Mouse (Mus musculus) CD4-positive, CD25-positive, alpha-beta regulatory T cell, adult 2 months (primary cell): Measurements from ENCODE around the gene Ap5b1.
A peak's percentile ranks its signal among the peaks of the same experiment; 100 is the strongest.

Experiments used
- DNase-seq: peaks from one replicate; pipeline ENCODE4 v3.0.0-alpha.2; 2012; ENCODE audit warnings: low read depth, low spot score

The Ap5b1 gene

DNA sequence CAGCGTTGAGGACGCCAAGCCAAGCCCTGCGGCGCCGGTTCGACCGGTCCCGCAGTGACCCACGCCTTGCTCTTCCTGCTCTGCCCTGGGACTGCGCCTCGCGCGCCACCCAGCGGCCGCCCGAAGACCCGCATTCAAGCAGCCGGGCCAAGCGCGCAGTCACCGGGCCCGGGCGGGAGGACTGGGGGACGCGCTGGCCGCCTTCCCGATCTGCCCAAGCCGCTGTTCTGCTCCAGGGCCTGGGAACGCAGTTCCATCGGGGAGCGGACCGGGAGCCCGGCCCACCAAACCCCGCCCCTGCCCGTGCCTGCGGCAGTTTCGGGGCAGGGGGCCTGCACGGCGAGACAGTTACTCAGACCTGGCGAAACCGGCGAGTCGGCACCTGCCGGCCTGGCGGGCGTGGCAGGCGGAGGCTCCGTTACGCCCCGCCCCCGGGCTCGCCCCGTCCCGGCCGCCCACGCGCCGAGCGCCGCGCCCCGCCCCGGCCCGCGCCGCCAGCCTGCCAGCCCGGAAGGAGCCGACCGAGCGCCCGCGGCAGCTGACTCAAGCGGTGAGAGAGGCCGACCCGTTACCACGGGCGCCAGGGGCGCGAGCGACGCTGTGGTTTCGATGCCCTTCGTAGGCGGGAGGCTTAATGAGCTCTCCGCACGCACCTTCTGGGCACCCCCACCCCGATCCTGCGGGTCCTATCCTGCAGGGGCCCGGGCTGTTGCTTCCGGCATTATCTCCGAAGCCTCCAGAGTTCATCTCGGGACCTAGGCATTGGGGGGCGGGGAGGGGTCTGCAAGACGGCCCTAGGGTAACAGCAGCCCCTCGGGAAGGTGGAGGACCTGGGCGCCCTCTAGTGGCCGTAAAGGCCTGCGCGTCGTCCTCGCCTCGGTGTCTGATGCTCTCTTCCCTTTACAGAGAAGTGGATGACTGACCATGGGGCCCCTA lies at the start of gene Ap5b1:
Gene Ap5b1 (plus strand): TSS at position 492 of the 936 bp plus-strand sequence.
- DNase-seq, result peak; percentile 93

DNA sequence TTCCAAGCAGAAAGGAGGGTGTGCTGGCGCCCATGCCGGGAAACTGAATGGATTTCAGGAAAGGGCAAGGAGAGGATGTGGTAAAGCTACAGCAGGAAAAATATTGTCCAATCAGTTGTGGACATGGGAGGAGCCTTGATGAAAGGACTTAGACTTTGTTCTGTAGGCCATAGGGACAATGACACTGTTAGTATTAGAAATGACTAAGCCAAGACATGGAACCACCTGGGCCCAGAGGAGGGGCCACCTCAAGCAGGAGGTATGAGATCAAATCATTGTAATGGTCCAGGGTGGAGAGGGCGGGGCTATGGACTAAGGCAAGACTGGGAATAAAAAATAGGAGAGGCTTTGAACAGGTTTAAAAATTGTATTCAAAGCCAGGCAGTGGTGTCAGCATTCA lies 49.1 kb upstream of the Ap5b1 start:
- no peak for DNase-seq

DNA sequence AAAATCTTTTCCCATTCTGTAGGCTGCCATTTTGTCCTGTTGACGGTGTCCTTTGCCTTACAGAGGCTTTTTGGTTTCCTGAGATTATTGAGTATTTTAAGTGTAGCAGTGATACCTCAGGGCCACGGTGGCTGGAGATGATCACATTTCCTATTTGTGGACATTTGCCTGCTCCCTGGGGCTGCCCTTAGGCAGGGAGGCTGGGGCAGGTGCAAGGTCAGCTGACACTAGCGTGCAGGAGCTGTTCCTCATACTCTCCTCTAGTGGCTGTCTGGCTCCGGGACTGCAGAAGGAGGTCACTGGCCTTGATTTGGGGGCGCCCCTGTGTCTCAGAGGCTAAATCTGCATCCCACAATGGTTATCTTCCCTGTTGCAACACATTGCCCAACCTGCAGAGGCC lies 42.6 kb upstream of the Ap5b1 start:
- DNase-seq, result no peak

DNA sequence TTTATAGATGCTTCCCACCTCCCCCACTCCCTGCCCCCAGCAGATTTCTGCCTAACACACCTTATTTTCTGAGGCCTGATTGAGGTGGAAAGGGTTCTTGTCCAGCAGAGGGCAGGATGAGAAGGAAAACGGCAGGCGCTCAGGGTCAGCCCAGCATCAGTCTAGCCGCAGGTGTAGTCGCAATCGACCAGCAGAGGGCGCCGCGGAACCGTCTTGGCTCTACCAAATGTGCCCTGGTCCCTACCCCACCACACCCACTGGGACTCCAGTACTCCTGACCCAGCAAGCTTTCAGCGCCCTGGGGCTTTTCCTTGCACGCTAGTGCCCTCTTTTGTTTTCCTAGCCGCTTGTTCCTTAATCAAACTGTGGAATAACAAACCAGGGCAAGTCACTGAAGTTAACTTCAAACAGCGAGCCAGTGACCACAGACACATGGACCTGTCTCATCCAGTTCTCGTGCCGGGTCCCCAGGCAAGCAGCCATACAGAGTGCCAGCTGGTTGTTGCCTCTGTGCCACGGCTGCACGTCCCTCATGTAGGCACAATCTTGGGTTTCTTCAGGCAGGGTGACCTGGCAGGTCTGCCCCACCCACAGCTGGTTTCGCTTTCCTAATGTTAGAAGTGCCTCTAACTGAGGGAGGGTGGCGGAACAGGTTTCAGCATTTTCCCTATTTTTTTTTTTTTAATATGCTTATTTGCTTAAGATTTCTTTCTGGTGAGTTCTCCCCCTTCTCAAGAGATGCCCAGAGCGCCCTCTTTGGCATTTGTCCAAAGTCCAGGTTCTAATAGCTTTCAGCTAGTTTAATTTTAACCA lies 38.3 kb upstream of the Ap5b1 start:
- peak; percentile 96 for DNase-seq

DNA sequence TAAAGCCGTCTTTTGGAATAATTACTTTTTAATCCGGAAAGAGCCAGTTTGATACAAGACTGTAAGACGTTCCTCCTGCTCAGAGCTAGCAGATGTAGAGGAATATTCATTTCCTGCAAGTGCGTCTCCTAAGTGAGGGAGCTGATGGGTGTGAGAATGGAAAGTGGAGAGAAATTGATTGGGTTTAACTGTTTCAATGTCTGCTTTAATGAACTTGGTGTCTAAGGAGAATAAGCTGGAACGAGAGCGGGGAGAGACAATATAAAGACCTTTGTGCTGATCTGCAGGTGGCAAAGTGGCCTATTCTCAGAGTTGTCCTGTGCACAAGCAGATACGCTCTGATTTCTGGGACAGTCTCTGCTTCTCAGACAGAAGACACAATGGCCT lies 37.7 kb upstream of the Ap5b1 start:
- DNase-seq, result no peak

DNA sequence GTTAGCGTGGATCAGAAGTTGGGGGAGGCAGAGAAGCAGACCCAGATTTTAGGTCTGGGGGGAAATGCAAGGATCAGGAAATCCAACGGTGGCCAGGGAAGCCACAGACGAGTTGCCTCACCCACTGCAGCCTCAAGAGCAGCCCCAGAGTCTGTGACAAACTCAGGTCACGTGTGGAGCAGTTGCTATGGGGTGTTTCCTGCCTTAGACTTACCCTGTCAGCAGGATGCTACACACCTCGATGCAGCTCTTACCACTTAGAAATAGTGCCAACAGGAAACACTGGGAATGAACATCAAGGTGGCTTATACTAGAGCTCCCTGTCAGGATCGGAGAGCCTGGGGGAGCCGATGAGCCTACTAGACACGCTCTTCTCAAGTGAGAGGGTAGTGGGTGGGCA lies 35.3 kb upstream of the Ap5b1 start:
- DNase-seq, result peak; percentile 76

DNA sequence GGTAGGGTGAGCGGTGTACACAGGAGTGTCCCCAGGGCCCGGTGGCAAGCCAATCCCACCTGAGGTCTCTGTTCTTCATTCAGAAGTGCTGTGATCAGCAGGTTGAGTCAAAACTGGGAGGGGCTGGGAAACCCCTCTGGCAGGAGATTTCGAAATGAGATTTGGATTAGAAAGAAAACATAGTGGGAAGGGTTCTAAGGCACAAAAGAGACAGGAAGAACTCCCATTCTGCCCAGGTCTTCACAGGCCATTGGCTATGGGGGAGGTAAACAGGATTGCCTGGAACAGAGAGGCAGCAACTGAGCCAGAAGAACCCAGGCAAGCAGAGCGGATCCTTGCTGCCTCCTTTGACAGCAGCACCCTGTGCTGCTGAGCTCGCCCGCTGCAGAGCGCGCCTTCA lies 29.0 kb upstream of the Ap5b1 start:
- no peak for DNase-seq

DNA sequence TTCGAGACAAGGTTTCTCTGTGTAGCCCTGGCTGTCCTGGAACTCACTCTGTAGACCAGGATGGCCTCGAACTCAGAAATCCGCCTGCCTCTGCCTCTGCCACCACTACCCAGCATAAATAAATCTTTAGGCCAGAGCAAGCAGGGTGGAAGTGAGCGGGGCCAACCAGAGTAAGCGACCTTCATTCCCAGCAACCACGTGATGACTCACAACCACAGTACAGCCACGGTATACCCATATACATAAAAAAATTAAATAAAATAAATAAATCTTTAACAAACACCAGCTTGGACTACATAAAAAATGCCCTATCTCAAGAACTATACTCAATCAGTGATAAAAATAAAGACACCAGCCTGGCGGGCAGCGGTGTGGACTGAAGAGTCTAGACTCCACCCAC lies 24.5 kb upstream of the Ap5b1 start:
- DNase-seq, result no peak

DNA sequence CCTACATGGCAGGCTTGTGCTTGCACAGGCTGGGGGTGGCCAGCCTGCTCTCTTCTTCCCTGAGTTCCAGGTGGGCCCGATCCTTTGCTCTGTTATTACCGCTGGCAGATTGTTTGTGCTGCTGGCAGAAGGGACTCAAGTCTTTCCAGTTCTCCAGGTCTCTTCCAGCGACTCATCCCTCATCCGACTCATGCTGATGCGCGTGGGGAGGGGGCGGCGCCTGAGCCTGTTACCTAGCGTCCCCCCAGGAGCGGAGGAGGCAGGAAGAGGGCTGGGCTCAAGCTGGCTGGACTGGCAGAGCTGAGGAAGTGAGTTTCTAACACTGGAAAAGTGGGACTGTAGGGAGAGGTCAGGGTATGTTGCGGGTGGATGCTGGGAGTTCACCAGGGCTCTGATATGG lies 23.8 kb upstream of the Ap5b1 start:
- DNase-seq, result no peak

DNA sequence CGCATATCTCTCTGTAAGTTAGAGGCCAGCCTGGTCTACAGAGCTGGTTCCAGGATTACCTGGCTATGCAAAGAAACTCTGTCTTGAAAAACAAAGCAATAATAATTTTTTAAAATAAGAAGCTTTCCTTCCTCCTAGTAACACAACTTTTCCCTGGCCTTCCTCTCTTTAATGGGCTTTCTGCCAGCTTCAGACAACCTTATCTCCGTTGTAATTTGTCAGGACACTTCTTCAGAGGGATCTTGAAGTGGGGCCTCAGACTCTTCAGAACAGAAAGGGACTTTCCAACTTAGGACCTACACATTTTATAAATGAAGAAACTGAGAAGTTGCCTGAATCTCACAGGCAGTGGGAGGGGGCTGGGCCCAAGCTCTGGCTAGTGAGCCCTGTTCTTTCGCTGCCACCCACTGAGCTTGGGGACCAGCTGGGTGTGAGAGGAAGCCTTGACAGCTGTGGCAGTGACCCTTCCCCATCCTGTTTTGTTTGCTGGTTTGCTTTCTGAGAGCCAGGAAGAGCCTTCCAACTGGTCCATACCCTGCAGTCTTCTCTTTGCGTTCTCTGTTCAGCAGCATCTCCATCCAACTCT lies 20.3 kb upstream of the Ap5b1 start:
- no peak for DNase-seq

DNA sequence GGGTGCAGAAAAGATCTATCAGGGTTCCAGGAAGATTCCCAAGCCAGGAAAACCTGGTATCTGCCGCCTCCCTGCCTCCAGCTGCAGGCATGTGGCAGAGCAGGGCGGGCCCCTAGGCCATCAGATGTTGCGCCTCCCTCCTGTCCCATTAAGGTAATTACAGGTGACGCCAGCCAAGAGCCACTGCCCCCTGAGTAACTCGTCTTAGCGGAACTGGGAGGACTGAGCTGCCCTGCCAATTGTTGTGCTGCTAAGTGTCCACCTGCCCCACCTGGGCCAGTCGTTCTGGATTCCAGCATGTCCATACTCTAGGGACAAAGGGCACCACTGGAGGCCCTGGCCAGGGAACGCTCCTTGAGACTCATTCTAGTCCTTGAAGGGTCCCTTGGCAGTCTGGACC lies 14.0 kb upstream of the Ap5b1 start:
- DNase-seq, result no peak

DNA sequence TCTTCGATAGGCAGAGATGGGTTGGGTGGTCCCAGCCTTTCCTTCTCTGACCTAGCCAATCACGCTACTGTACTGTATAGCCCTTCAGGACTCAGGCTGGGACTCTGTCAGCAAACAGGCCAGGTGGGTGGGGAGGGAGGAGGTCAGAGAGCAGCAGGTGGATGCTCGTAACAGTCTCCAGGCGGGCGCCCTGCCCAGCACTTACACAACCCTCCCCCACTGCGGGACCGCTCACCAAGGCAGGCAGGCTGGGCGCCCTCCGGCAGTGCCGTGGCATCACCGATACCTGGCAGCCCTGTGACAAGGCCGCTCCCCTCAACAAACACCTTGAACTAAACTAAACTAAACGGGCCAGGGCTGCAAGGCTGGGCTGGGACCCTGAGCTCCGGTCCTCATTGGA lies 13.6 kb upstream of the Ap5b1 start:
- no peak for DNase-seq

DNA sequence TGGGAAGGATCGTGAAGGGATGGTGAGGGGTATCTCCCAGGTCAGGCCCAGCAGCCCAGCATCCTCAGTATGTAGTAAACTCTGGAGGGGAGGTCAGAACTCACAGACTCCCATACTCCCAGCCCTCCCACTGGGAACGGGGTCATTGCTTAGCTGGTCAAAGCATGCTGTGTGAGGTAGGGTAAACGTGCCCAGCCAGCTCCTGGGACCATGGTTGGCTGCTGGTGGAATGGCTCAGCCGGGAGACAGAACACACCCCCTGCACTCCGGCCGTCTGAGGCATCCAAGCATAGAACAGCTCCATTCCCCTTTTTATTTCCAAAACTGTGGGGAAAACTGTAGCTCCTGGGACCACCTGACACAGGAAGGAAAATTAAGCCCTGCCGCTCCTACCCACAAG lies 9.7 kb upstream of the Ap5b1 start:
- DNase-seq, result no peak

DNA sequence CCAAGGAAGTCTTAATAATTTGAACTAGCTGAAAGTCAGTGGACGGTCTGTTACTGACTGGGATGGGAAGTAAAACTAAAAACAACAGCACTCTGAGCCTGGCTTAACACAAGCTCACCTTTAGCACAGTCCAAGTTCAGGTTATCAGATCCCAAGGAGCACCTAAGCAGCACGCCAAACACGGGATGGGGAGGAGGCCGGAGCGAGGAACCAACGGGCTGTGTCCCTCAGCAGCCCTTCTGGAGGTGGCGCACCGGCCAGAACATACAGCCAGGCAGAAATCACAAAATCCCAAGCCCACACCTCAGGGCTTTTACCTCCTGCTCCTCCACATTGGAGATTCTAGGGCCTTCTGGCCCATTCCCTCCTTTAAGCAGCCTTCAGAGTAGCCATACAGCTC lies 9.1 kb upstream of the Ap5b1 start:
- DNase-seq, result no peak

DNA sequence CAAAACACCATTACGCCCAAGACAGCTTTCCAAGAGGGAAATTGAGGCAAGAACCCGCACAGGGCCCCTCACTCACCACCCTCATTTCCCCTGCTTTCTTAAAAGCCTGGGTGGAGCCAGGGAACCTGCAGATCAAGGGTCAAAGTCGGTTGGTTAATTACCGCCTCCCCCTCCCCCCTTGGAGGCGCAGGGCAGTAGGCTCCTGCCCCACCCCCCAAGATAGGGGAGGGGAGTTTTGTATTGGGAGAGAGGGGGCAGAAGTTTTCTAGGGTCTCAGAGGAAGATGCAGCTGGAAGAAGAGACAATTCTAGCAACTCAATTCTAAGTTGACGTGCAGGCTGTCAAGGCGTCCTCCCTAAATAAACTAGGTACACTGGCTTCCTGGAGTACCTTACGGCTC lies 8.6 kb upstream of the Ap5b1 start:
- no peak for DNase-seq

DNA sequence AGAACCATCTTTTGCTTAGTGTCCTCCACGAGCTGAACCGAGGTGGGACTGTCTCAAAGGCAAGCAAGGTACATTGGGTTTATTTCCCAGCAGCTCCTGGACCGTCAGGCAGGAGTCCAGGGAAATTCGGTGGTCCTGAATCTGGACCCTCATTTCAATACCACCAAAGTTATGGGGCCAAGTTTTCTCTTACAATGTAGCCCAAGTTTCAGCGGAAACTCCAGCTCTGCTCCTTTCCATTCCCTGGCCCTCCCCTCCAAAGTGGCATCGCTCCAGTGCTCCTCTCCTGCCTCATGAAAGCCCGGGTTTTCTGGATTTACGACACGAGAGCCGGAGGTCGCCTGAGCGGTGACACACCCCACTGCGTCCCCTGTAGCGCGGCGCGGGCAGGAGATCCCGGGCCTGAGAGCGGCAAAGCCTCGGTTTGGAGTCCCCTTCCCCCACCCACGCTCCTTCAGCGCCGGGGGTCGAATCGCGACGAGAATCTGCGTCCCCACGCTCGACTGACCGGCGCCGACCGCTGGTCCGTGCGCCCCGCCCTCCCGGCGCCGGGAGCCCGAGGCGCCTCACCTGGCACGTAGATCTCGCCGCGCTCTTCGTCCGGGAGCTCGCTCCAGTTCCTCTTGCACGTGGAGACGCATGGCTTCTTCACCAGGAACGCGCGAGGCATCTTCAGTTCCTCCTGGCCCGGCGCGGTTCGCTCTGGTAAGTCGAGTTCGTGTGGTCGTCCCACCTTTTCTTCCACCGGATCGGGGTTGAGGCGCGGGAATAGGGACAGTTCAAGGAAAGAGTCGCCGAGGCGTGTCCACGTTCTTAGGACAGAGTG lies 8.0 kb upstream of the Ap5b1 start:
- DNase-seq, result peak; percentile 38

DNA sequence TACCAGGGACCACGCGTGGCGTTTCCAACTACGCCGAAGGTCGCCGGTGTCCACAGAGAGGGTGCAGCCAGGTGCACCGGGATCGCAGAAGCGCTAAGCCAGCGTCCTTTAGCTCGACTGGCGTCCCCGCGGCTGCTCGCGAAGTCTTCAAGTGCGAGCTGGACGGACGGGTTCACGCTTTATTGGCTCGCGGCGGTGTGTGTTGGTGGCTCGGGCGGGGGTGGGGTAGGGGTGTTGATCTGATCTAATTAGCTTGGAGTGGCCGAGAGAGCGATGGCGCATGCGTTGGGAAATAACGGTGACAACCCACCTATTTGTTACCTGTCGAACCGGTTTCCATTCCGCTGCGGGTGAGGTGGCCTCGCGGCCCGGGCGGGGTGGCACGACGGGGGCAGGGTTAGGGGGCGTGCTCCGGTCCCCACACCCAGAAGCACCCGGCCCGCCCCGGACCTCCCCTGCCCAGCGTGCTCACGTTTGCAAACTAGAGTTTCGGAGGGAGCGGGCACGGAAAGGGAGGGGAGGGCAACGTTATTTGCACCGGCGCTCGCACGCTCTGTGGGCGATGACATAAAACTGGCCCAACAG lies 7.3 kb upstream of the Ap5b1 start, which contains the start of gene Ovol1:
Gene Ovol1 (minus strand): TSS at position 190 of the 585 bp plus-strand sequence.
- DNase-seq, result peak; percentile 34

DNA sequence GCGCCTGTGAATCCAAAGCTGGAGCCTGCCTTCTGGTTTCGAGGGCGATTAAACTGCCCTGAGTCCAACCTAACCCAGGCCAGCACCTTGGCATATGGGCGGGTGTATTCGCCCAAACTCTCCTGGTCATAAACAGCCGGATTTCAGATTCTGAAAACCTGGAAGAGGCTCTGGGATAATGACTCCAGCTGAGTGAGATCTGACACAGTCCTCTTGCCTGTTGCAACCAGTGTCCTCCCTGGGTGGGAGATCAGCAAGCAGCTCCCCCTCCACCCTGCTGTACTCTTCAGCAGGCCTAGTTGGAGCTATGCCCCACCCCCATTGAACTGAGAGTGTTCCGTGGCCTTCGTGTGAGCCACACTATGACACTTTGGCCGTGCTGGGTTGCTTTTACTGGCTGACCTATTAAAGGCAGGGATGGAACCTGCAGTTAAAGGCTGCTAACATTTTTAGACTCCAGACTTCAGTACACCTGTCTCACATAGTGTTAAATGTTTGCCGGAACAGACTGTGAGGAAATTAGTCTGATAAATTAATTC lies 6.5 kb upstream of the Ap5b1 start:
- DNase-seq, result no peak

DNA sequence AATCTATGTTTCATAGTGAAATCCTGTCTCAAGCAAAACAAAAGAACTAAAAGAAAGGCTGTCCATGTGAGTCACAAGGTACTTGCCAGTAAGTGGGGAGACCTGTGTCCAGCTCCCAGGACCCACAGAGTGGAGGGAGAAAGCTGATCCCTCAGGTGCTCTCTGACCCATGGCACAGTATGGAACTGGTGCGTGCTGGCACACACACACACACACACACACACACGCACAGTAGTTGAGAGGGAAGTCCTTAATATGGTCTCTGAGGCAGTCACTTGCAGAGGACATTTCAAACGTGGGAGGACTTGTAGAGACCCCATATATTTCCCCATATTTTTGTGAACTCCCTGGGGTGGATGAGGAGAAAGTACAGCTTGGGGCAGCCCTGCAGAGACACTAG lies 5.9 kb upstream of the Ap5b1 start:
- DNase-seq, result peak; percentile 17

DNA sequence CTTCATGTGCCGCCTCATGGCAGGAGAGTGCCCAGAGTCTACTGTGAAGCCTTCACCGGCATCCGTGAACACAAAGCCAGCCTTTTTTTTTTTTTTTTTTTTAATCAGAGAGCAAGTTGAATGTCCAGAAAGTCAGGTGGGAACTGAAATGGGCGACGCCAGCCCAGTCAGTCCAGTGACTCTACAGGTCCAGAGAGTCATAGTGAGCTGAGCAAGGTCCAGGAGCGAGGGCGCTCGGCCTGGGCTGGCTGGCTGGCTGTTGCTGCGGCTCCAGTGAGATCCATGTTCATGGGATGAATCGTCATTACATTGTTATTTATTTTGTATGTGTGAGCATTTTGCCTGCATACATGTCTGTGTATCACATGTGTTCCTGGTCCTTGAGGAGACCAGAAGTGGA lies 5.0 kb upstream of the Ap5b1 start:
- DNase-seq, result no peak

DNA sequence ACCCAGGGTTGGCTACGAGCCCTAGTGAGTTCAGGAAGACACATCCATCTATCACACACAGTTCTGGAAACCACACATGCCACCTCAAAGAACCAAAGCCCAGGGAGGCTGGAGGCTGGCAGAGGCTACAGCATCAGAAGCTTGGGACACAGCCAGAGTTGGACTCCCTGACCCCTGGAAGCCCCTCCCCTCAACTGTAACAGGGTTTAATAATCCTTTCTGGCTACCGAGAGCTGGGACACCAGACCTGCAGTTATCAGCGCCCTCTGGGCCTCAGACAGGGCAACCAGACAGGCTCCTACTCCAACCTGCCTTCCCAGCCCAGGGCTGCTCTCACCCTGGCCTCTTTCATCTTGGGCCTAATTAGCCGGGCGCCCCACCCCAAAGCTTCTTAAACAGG lies 1.5 kb upstream of the Ap5b1 start:
- DNase-seq, result no peak
